Mouse (Mus musculus): ENCODE results near the gene Arhgap1. TPM values are rescaled to one million over a fixed set of nuclear protein-coding genes. Genes with fewer than 3 reads are reported as not detected.
"Not testable (repeated sequence)": the region's sequence is repeated elsewhere in the genome, so short reads cannot be mapped to it uniquely, and the experiment has no call there.

The Arhgap1 gene
- total RNA-seq (2014; rRNA removed): 95.8 and 101 TPM in 2 replicates
- 96.6 and 99.3 TPM in 2 replicates for polyA plus RNA-seq (2015; fragmentation: Nextera tagmentation; extraction: Ambion mirVana)

GRCm38 (mm10) chr2:91649553-91650359 lies at the start of gene Arhgap1, which contains the start of gene Zfp408:
Arhgap1 (plus strand) TSS chr2:91649860.
Zfp408 (minus strand) TSS chr2:91649791.
- H3K4me1 ChIP-seq (ENCODE audit: insufficient read depth, low read length): peaks cover 10% of the 10 kb centered on the region; the same call in 1 of the 2 replicates
- peak within 1 kb of the TSS; percentile 87 for H3K4me3 ChIP-seq (ENCODE audit: low read depth, low read length)
- H3K9ac ChIP-seq (replicated peaks; ENCODE audit: low read length, poor library complexity, severe bottlenecking): peak within 1 kb of the TSS; percentile 93
- peaks cover 35% of the 10 kb centered on the region for H3K36me3 ChIP-seq (ENCODE audit: insufficient read depth, low read length)
- peak within 1 kb of the TSS; percentile 99 for H3K4me2 ChIP-seq (ENCODE audit: low read depth, low read length, poor library complexity, severe bottlenecking)
- H3K27ac ChIP-seq (ENCODE audit: low read depth, low read length): peak within 1 kb of the TSS; percentile 85
- no peaks in the 10 kb centered on the region for H3K27me3 ChIP-seq (ENCODE audit: insufficient read depth, low read length)
- peak; percentile 99 for DNase-seq (ENCODE audit: low spot score)
- ATAC-seq (ENCODE audit: low FRiP score): peak; percentile 92
- no peak; the same call in 1 of the 2 replicates for TF ChIP-seq CTCF (IDR thresholded peaks at IDR 0.05)
- no peaks in the 10 kb centered on the region for H3K9me3 ChIP-seq (ENCODE audit: low read length)
- WGBS: under 1% methylated on average over 43 of the region's 44 CpGs

GRCm38 (mm10) chr2:91600475-91600874 lies 49.2 kb upstream of the Arhgap1 start:
- Histone ChIP-seq H3K4me2 (ENCODE audit: low read depth, low read length, poor library complexity, severe bottlenecking) (no peak overlapping the region), H3K9ac (replicated peaks; ENCODE audit: low read length, poor library complexity, severe bottlenecking) (no peak overlapping the region), H3K27ac (ENCODE audit: low read depth, low read length) (no peak overlapping the region), H3K4me1 (ENCODE audit: insufficient read depth, low read length) (no peaks in the 10 kb centered on the region), H3K27me3 (ENCODE audit: insufficient read depth, low read length) (no peaks in the 10 kb centered on the region), H3K36me3 (ENCODE audit: insufficient read depth, low read length) (peaks cover 57% of the 10 kb centered on the region), H3K9me3 (ENCODE audit: low read length) (no peaks in the 10 kb centered on the region), H3K4me3 (ENCODE audit: low read depth, low read length) (no peak overlapping the region)
- WGBS: over 99% methylated on average over 4 of the region's 4 CpGs
- no peak for DNase-seq (ENCODE audit: low spot score)
- no peak for TF ChIP-seq CTCF (IDR thresholded peaks at IDR 0.05)
- ATAC-seq (ENCODE audit: low FRiP score): no peak

- Histone ChIP-seq H3K36me3 (ENCODE audit: insufficient read depth, low read length) (peaks cover 55% of the 10 kb centered on the region), H3K9me3 (ENCODE audit: low read length) (no peaks in the 10 kb centered on the region), H3K4me2 (ENCODE audit: low read depth, low read length, poor library complexity, severe bottlenecking) (no peak overlapping the region), H3K27ac (ENCODE audit: low read depth, low read length) (no peak overlapping the region), H3K4me1 (ENCODE audit: insufficient read depth, low read length) (no peaks in the 10 kb centered on the region), H3K4me3 (ENCODE audit: low read depth, low read length) (no peak overlapping the region), H3K27me3 (ENCODE audit: insufficient read depth, low read length) (no peaks in the 10 kb centered on the region), H3K9ac (replicated peaks; ENCODE audit: low read length, poor library complexity, severe bottlenecking) (no peak overlapping the region)
- no peak for DNase-seq (ENCODE audit: low spot score)
- no peak for ATAC-seq (ENCODE audit: low FRiP score)
- peak; percentile 52 for TF ChIP-seq CTCF (IDR thresholded peaks at IDR 0.05)
- WGBS: 93% methylated on average over 4 of the region's 4 CpGs
Observed at GRCm38 (mm10) chr2:91602389-91602788, 47.3 kb upstream of the Arhgap1 start.

- H3K27me3 ChIP-seq (ENCODE audit: insufficient read depth, low read length); H3K4me3 ChIP-seq (ENCODE audit: low read depth, low read length); H3K4me2 ChIP-seq (ENCODE audit: low read depth, low read length, poor library complexity, severe bottlenecking); H3K9me3 ChIP-seq (ENCODE audit: low read length); H3K9ac ChIP-seq (replicated peaks; ENCODE audit: low read length, poor library complexity, severe bottlenecking); H3K27ac ChIP-seq (ENCODE audit: low read depth, low read length); H3K4me1 ChIP-seq (ENCODE audit: insufficient read depth, low read length); ATAC-seq (ENCODE audit: low FRiP score); DNase-seq (ENCODE audit: low spot score): not testable (repeated sequence)
- peaks cover 34% of the 10 kb centered on the region for H3K36me3 ChIP-seq (ENCODE audit: insufficient read depth, low read length)
Observed at GRCm38 (mm10) chr2:91609370-91609769, 40.3 kb upstream of the Arhgap1 start.

GRCm38 (mm10) chr2:91622356-91622755 lies 27.3 kb upstream of the Arhgap1 start:
- Histone ChIP-seq H3K4me2 (ENCODE audit: low read depth, low read length, poor library complexity, severe bottlenecking) (no peak overlapping the region), H3K9me3 (ENCODE audit: low read length) (no peaks in the 10 kb centered on the region), H3K36me3 (ENCODE audit: insufficient read depth, low read length) (peaks cover 43% of the 10 kb centered on the region), H3K4me3 (ENCODE audit: low read depth, low read length) (no peak overlapping the region), H3K27me3 (ENCODE audit: insufficient read depth, low read length) (no peaks in the 10 kb centered on the region), H3K27ac (ENCODE audit: low read depth, low read length) (no peak overlapping the region), H3K4me1 (ENCODE audit: insufficient read depth, low read length) (no peaks in the 10 kb centered on the region), H3K9ac (replicated peaks; ENCODE audit: low read length, poor library complexity, severe bottlenecking) (no peak overlapping the region)
- DNase-seq (ENCODE audit: low spot score): no peak
- WGBS: 94% methylated on average over 5 of the region's 5 CpGs
- TF ChIP-seq CTCF (IDR thresholded peaks at IDR 0.05): no peak
- no peak for ATAC-seq (ENCODE audit: low FRiP score)

- not testable (repeated sequence) for ATAC-seq (ENCODE audit: low FRiP score); H3K4me3 ChIP-seq (ENCODE audit: low read depth, low read length); DNase-seq (ENCODE audit: low spot score); H3K27ac ChIP-seq (ENCODE audit: low read depth, low read length); H3K27me3 ChIP-seq (ENCODE audit: insufficient read depth, low read length); H3K4me1 ChIP-seq (ENCODE audit: insufficient read depth, low read length); H3K4me2 ChIP-seq (ENCODE audit: low read depth, low read length, poor library complexity, severe bottlenecking); H3K9ac ChIP-seq (replicated peaks; ENCODE audit: low read length, poor library complexity, severe bottlenecking); H3K9me3 ChIP-seq (ENCODE audit: low read length)
- WGBS: 91% methylated on average over 7 of the region's 7 CpGs
- peaks cover 35% of the 10 kb centered on the region for H3K36me3 ChIP-seq (ENCODE audit: insufficient read depth, low read length)
Observed at GRCm38 (mm10) chr2:91623366-91623765, 26.3 kb upstream of the Arhgap1 start.
